Mouse (Mus musculus) central nervous system, embryonic 18 days (tissue): Measurements from ENCODE around the gene Tas2r138. TPM values are rescaled to one million over a fixed set of nuclear protein-coding genes. Genes with fewer than 3 reads are reported as not detected.

Experiments used
- polyA plus RNA-seq: library from polyadenylated mRNA; depleted of rRNA; stranded (reverse); fragments of >200 nt; gene quantifications from 2 replicates; pipeline ENCODE4 v1.2.3, GENCODE M21; 2012; rRNA removed

Tas2r138 gene
- not detected in 2 replicates for polyA plus RNA-seq

GRCm38 (mm10) chr6:40613260-40613852, at the start of gene Tas2r138:
Gene Tas2r138, minus strand, starts transcription at chr6:40613310.

GRCm38 (mm10) chr6:40628406-40629000, 15.4 kb upstream of the Tas2r138 start, which contains the start of gene Mgam:
Gene Mgam, plus strand, starts transcription at chr6:40628831.

DNA sequence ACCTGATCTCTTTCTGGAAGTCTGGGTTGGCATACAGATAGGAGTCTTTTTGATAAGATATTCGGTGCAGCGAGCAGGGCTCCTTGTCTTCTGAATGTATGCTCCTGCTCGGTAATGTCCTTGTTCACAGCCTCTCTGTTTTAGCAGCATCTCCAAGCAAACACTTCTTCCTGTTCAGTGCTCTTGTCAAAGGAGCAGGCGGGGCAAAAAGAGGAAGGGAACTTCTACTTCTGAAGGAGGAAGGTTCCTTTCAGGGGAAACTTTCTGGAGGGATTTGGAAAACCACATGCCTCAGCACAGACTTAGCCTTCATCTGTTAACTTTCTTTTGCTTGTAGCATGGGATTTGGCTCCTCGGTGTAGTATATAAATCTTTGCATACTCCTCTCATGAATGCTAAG, 27.5 kb downstream of the Tas2r138 start, which contains the start of gene Clec5a:
TSS of gene Clec5a (minus strand) at position 177 of the 400 bp plus-strand sequence.

GRCm38 (mm10) chr6:40569187-40569586, 43.9 kb downstream of the Tas2r138 start, which contains the start of gene Olfr460:
Gene Olfr460, plus strand, starts transcription at chr6:40569487.

Other genes starting within 250 kb of the Tas2r138 start
- 16.3 and 18.1 TPM in 2 replicates for gene E330009J07Rik, start 177.2 kb downstream of the Tas2r138 start, polyA plus RNA-seq
- 0.10 and 0.24 TPM in 2 replicates for gene Wee2, start 174.2 kb downstream of the Tas2r138 start, polyA plus RNA-seq
- gene Ssbp1, start 142.0 kb downstream of the Tas2r138 start, polyA plus RNA-seq = 63.9 and 72.0 TPM in 2 replicates
- 0.15 TPM in 1 of 2 replicates, not detected in the other for gene Tas2r137, start 122.1 kb downstream of the Tas2r138 start, polyA plus RNA-seq
- 0.54 and 0.59 TPM in 2 replicates for gene Tas2r108, start 119.8 kb downstream of the Tas2r138 start, polyA plus RNA-seq
- gene Prss37, start 93.8 kb downstream of the Tas2r138 start, polyA plus RNA-seq = not detected in 2 replicates
- not detected in 2 replicates for gene Olfr461, start 58.3 kb downstream of the Tas2r138 start, polyA plus RNA-seq
- 0.12 and 0.17 TPM in 2 replicates for gene Olfr460, start 43.8 kb downstream of the Tas2r138 start, polyA plus RNA-seq
- 0.40 and 0.56 TPM in 2 replicates for gene Clec5a, start 27.5 kb downstream of the Tas2r138 start, polyA plus RNA-seq
- gene Mgam, start 15.5 kb upstream of the Tas2r138 start, polyA plus RNA-seq = 0.08 and 0.19 TPM in 2 replicates